Mouse (Mus musculus): Measurements from ENCODE around the gene Ust.

The Ust gene

GRCm38 (mm10) chr10:8177618-8178017 is 341.0 kb downstream of the Ust start:
- no peak for DNase-seq (ENCODE audit: low spot score in 2 of 2)

- DNase-seq (ENCODE audit: low spot score in 2 of 2), result peak; percentile 37 to 56
Measured at GRCm38 (mm10) chr10:8176351-8177053, 342.1 kb downstream of the Ust start.

GRCm38 (mm10) chr10:8176008-8176350 is 342.6 kb downstream of the Ust start:
- DNase-seq (ENCODE audit: low spot score in 2 of 2), result no peak

- no peak for DNase-seq (ENCODE audit: low spot score in 2 of 2)
Measured at GRCm38 (mm10) chr10:8174697-8175096, 343.9 kb downstream of the Ust start.

GRCm38 (mm10) chr10:8174230-8174629 is 344.4 kb downstream of the Ust start:
- DNase-seq (ENCODE audit: low spot score in 2 of 2), result peak; percentile 43 to 52

- no peak for DNase-seq (ENCODE audit: low spot score in 2 of 2)
Measured at GRCm38 (mm10) chr10:8173032-8173431, 345.6 kb downstream of the Ust start.

GRCm38 (mm10) chr10:8171556-8171955 is 347.1 kb downstream of the Ust start:
- DNase-seq (ENCODE audit: low spot score in 2 of 2), result no peak

All from right cerebral cortex, adult 2 months (tissue).